In the genomic region with DNA sequence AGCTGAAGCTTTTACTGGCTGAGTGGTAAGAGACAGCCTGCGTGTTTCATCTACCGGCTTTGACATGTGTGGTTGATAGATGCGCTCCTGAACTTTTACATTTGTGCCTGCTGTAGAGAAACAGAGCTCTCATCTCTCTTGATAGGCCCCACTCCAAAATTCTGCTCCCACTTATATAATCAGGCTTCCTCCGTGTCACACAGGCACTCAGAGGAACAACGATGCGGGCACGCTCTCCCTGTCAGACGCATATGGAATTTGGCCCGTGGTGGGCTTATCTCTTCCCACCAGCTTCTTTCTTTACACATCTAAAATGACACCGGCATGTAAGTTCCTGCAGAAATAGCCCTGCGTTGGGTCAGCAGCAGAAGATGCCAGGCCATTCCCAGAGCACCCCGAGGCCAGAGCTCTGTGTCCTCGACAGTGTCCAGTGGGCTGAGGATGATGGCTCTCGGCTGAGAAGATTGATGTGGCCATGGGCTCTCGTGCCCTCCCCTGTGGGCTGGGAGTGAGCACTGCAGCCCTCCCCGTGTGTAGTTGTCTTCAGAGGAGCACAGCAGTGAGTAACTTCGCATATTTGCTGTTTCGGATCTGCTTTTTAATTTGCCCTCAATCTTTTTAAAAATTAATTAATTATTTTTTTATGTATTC, we compare ENCODE assay signal across 18 mouse cellular contexts. TPM values are rescaled to one million over a fixed set of nuclear protein-coding genes. Genes with fewer than 3 reads are reported as not detected.
A peak's percentile ranks its signal among the peaks of the same experiment; 100 is the strongest.
DNase-seq lines count a peak whose midpoint lies in the region; ATAC-seq lines count a peak whose summit lies in the region.
"Had no signal": no experiment of that assay in that cellular context is flagged by ENCODE, and none has a peak within 500 bp of the region (broad histone marks: within the 10 kb centered on the region; RNA-seq: fewer than 3 reads in every experiment).

No protein-coding gene starts in this region.

- H3K27ac ChIP-seq in heart, embryonic 14.5 days (replicated peaks in 1 of 2; ENCODE audit: control insufficient read depth in 1 of 2, insufficient read depth in 1 of 2, low read depth in 2 of 2, low read length in 2 of 2), result no peak overlapping the region
- no peak overlapping the region for H3K27ac ChIP-seq in liver, embryonic 11.5 days (ENCODE audit: low read depth, low read length)
- H3K27ac ChIP-seq in liver, embryonic 12.5 days, result no peak overlapping the region
- H3K27ac ChIP-seq: embryonic facial prominence, embryonic 13.5 days; gastrocnemius, adult 2 months; limb, embryonic 15.5 days; stomach, postnatal 0 days had no signal

- WGBS in heart, embryonic 14.5 days, result 22% methylated on average over 18 of the region's 18 CpGs
- 43% methylated on average over 18 of the region's 18 CpGs for WGBS in liver, embryonic 11.5 days
- 38% methylated on average over 18 of the region's 18 CpGs for WGBS in liver, embryonic 12.5 days (ENCODE audit: insufficient replicate concordance)

- peaks cover 7% of the 10 kb centered on the region; the same call in 1 of the 2 replicates for H3K27me3 ChIP-seq in heart, embryonic 14.5 days (ENCODE audit: control insufficient read depth, insufficient read depth, low read length)
- H3K27me3 ChIP-seq in liver, embryonic 11.5 days (replicated peaks; ENCODE audit: control insufficient read depth, insufficient read depth, low read length), result no peaks in the 10 kb centered on the region
- H3K27me3 ChIP-seq in liver, embryonic 12.5 days (replicated peaks), result no peaks in the 10 kb centered on the region
- H3K27me3 ChIP-seq: CH12.LX; embryonic facial prominence, embryonic 13.5 days; limb, embryonic 15.5 days had no signal

- H3K4me1 ChIP-seq in heart, embryonic 14.5 days (ENCODE audit: control insufficient read depth in 2 of 2, insufficient read depth in 2 of 2, low read length in 2 of 2), result peaks cover 6 to 11% of the 10 kb centered on the region in 2 experiments
- H3K4me1 ChIP-seq in liver, embryonic 11.5 days (replicated peaks; ENCODE audit: control insufficient read depth, insufficient read depth, low read length), result 0 out of 2 replicates have a peak, but pooled peaks cover 4% of the 10 kb centered on the region
- H3K4me1 ChIP-seq in liver, embryonic 12.5 days, result no peaks in the 10 kb centered on the region

- peak overlapping the region; percentile 52 for H3K4me2 ChIP-seq in heart, embryonic 14.5 days (ENCODE audit: low read length)
- no peak overlapping the region for H3K4me2 ChIP-seq in liver, embryonic 11.5 days
- H3K4me2 ChIP-seq in liver, embryonic 12.5 days, result no peak overlapping the region
- H3K4me2 ChIP-seq: embryonic facial prominence, embryonic 13.5 days; limb, embryonic 15.5 days had no signal

- peaks cover 8% of the 10 kb centered on the region for H3K9me3 ChIP-seq in heart, embryonic 14.5 days (ENCODE audit: control insufficient read depth, low read length)
- H3K9me3 ChIP-seq in liver, embryonic 11.5 days (ENCODE audit: control insufficient read depth, low read length), result no peaks in the 10 kb centered on the region
- no peaks in the 10 kb centered on the region for H3K9me3 ChIP-seq in liver, embryonic 12.5 days (replicated peaks)
- H3K9me3 ChIP-seq: embryonic facial prominence, embryonic 13.5 days; limb, embryonic 15.5 days had no signal

- peak; percentile 2 to 4 for DNase-seq in adrenal gland, postnatal 36 days
- no peak for DNase-seq in adrenal gland, postnatal 25 days
- DNase-seq in heart, adult 9 months (ENCODE audit: low spot score in 2 of 2), result no peak
- DNase-seq in liver, embryonic 11.5 days (ENCODE audit: low spot score), result no peak
- DNase-seq in liver, result no peak
- DNase-seq: adrenal gland, adult 2 months; cerebellum, adult 2 months; gastrocnemius, adult 2 months; kidney, adult 9 months; layer of hippocampus, postnatal 36 days; thymus, postnatal 25 days had no signal

- H3K9ac ChIP-seq in heart, embryonic 14.5 days (ENCODE audit: low read length), result no peak overlapping the region
- no peak overlapping the region for H3K9ac ChIP-seq in liver, embryonic 11.5 days (ENCODE audit: low read depth, low read length)
- no peak overlapping the region for H3K9ac ChIP-seq in liver, embryonic 12.5 days
- H3K9ac ChIP-seq: embryonic facial prominence, embryonic 13.5 days; limb, embryonic 15.5 days had no signal

- H3K36me3 ChIP-seq in heart, embryonic 14.5 days (ENCODE audit: control insufficient read depth, insufficient read depth, low read length), result no peaks in the 10 kb centered on the region
- H3K36me3 ChIP-seq in liver, embryonic 11.5 days (ENCODE audit: control insufficient read depth, insufficient read depth, low read length), result no peaks in the 10 kb centered on the region
- no peaks in the 10 kb centered on the region for H3K36me3 ChIP-seq in liver, embryonic 12.5 days
- H3K36me3 ChIP-seq: embryonic facial prominence, embryonic 13.5 days; limb, embryonic 15.5 days had no signal

- peak; percentile 35; the same call in 1 of the 2 replicates for ATAC-seq in heart, embryonic 14.5 days (ENCODE audit: insufficient number of reproducible peaks, insufficient read depth, low FRiP score, low read depth)
- ATAC-seq in liver, embryonic 11.5 days (replicated peaks; ENCODE audit: low FRiP score), result peak; percentile 42
- ATAC-seq in liver, embryonic 12.5 days, result peak; percentile 51; the same call in 1 of the 2 replicates
- ATAC-seq: lung, postnatal 0 days had no signal

- no peak overlapping the region for H3K4me3 ChIP-seq in heart, embryonic 14.5 days (ENCODE audit: control insufficient read depth in 1 of 2, insufficient read depth in 1 of 2, low read depth in 1 of 2, low read length in 2 of 2)
- H3K4me3 ChIP-seq in liver, embryonic 11.5 days (ENCODE audit: low read depth, low read length), result no peak overlapping the region
- no peak overlapping the region for H3K4me3 ChIP-seq in liver, embryonic 12.5 days
- H3K4me3 ChIP-seq: embryonic facial prominence, embryonic 13.5 days; gastrocnemius, adult 2 months; limb, embryonic 15.5 days had no signal

RNA-seq across cellular contexts. Expression of gene Mgmt, which starts 30.3 kb away (rescaled TPM):
- total RNA-seq in adrenal gland, postnatal 36 days (2021), result 1 to 10 TPM; 2.9 to 4.4 TPM
- total RNA-seq in adrenal gland, postnatal 25 days (2021), result 5.2 and 6.4 TPM in 2 replicates
- 7.5 and 8.1 TPM in 2 replicates for polyA plus RNA-seq in heart, embryonic 14.5 days (2014; fragmentation: Nextera tagmentation; extraction: Ambion mirVana)
- polyA plus RNA-seq in liver, embryonic 11.5 days (2014; fragmentation: Nextera tagmentation; extraction: Ambion mirVana), result 5.9 and 6.5 TPM in 2 replicates
- 4.0 and 4.2 TPM in 2 replicates for polyA plus RNA-seq in liver, embryonic 12.5 days (2016; fragmentation: Nextera tagmentation; extraction: Ambion mirVana)

Comparison
In these comparisons a context has a peak if more than half of its experiments do, and no peak if none do; other contexts are left out.
1. DNase-seq: peak in adrenal gland, postnatal 36 days (2 of 2); none in adrenal gland, postnatal 25 days (single experiment), heart, adult 9 months (0 of 2), liver, embryonic 11.5 days (single experiment) and liver (single experiment).
2. Peak in every context shown above with its lines, with median percentiles within 50 percentile points of each other: ATAC-seq.